Mouse (Mus musculus) heart, postnatal 36 days (tissue): ENCODE measurements around the gene Dlg4. TPM values are rescaled to one million over a fixed set of nuclear protein-coding genes. Genes with fewer than 3 reads are reported as not detected.
"Not testable (repeated sequence)": the region's sequence is repeated elsewhere in the genome, so short reads cannot be mapped to it uniquely, and the experiment has no call there.

Experiments used
- DNase-seq, 2 experiments: peaks; one replicate each; pipeline ENCODE4 v3.0.0; 2021 to 2022
- intact Hi-C: fragments of 180-260 bp; cut with DNase I; formaldehyde crosslinking; loops from one replicate; pipeline ENCODE4 v1.15.1; 2025
- total RNA-seq, 2 experiments: library from RNA; stranded (reverse); gene quantifications; 2 replicates each; pipeline ENCODE4 v1.2.3; 2021

The Dlg4 gene
- total RNA-seq, 2 experiments from 2014 or later = 6.3 to 7.4 TPM

DNA sequence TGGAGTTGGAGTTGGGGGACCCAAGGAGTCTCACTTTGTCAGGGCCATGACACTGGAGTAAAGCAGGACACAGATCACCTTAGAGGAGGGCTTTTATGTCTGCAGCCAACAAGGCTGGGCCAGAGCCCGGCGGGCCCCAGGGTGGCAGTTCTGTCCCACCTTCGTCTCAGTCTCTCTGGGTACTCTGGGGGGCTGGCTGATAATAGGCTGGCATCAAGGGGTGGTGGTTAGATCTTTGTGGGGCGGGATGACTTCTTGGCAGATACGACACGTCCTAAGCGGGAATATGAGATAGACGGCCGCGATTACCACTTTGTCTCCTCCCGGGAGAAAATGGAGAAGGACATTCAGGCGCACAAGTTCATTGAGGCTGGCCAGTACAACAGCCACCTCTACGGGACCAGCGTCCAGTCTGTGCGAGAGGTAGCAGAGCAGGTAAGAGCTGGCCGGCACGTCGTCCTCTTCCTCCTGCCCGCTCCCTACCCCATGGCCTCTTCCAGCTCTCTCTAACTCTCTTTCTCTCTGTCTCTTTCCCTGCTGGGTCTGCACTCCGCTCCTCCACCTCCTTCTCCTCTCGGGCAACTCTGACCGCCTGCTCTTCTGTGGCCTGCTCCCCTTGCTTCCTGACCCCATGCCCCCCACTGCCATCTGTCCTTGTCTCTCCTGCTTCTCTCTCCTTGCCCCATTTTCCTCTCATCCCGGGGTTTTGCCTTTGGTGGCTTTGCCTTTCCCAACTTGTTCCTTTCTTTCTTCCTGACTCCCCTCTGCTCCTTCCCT, 25.8 kb downstream of the Dlg4 start:
- intact Hi-C loops = no loop called here
- DNase-seq = no peak

DNA sequence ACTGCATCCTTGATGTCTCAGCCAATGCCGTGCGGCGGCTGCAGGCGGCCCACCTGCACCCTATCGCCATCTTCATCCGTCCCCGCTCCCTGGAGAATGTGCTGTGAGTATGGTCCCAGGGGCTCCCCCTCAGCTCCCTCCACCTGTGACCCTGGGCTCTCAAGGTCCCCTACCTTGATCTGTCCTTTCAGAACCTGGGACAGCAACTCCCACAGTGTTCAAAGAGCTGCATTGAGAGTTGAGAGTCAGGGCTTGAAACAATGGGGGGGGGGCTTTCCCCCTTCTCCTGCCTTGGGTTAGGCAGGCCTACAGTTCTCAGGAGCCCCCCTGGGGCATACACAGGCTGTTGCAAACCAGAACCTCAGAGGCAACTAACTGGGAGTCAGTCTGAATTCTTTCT, 26.9 kb downstream of the Dlg4 start:
- no peak for DNase-seq
- intact Hi-C loops = no loop called here

DNA sequence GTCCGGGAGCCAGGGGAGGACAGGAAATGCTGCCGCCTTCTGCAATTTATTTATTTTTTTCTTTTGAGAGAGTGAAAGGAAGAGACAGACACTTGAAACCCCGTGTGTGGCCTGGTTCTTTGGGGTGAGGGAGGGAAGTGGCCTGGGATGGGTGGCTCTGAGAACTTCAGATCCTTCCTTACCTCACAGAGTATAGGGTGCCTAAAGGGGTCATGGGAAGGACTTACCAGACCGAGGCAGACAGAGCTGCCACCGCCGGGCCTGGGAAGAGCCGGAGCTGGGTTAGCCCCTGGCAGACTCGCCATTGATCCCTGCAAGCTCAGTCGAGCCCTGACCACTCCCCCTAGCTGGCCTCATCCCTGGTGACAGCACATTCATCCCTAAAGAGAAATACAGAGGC, 28.7 kb downstream of the Dlg4 start:
- intact Hi-C loops = no loop called here
- DNase-seq = no peak

DNA sequence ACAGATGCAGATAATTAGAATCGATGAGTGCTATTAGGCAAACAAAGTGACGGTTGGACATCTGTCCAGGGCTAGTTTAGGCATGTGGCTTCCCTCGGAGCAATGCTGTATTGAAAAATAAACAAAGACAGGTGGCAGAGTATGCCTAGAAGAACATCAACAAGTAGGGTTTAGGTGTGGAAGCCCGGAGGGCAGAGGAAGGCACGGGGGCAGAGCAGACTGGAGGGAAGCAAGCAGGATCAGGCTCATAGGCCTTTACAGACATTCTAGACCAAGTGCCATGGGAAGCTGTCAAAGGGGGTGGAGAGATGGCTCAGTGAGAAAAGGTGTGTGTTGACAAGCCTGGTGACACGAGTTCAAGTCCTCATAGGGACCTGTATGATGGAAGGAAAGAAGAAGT, 32.6 kb downstream of the Dlg4 start:
- DNase-seq = no peak
- intact Hi-C loops = no loop called here

DNA sequence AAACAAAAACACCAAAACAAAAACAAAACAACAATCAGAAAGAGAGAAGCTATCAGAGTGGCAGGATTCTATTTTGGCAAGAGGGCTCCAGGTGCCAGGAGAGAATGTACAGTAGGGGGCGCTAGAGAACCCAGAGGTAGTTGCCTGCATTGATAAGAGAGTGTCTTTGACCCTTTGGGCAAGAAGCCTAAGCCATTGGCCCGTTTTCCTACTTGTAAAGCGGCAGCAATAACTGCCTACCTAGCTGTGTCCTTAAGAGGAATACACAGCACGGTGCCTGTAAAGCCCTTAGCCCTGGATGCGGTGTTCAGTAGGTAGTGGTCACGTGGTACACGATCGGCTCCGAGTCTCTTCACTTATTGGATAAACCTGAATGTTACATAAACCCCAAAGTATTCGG, 33.1 kb downstream of the Dlg4 start:
- intact Hi-C loops = no loop called here
- no peak for DNase-seq

DNA sequence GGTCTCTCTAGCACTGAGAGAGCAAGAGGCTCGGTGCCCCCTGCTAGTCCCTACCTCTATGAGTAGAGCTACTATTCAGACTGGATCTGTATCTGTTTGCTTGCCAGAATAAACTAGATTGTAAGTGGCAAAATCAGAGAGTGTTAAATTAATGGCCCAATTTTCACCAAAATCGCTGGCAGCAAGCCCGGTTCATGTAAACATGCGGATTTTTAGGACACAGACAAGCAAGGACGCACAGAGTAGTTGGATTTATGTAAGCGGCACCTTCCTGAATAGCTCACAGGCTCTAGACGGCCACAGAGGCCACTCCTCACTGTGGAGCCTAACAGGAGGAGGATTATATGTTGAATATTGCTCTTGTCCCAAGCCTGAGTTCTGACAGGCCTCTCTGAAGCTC, 36.4 kb downstream of the Dlg4 start:
- DNase-seq = no peak
- intact Hi-C loops = no loop called here

DNA sequence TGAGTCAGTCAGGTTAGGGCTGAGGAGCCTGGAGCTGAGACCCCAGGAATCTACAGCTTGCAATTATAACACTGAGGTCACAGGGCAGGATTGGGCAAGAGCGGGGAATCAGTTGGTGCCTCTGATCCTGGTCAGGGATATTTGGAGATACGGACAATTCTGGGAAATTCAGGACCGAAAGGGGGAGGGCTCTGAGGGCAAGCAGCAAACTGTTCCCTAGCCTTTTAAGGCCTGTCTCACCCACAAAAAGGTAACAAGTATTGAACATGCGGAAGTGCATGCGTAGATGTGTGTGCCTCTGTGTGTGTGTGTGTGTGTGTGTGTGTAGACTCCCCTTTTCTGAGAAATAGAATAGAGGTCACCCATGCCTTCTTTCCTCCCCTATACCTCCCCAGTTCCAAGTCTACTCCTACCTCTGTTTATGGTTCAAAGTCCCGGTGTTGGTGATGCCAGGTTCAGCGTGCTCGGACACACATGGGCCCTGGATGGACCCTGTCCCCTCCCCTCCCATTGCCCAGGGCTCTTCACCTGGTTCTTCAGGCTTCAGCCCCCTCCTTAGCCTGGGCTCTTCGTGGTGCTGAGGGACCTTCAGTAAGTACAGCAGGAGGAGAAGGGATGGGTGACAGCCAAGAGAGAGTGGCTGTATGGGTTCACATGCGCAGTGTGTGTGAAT, 37.3 kb downstream of the Dlg4 start, which contains the start of gene Asgr1:
Gene Asgr1 (plus strand): TSS at position 188 of the 673 bp plus-strand sequence.
- DNase-seq = no peak
- intact Hi-C loops = no loop called here

DNA sequence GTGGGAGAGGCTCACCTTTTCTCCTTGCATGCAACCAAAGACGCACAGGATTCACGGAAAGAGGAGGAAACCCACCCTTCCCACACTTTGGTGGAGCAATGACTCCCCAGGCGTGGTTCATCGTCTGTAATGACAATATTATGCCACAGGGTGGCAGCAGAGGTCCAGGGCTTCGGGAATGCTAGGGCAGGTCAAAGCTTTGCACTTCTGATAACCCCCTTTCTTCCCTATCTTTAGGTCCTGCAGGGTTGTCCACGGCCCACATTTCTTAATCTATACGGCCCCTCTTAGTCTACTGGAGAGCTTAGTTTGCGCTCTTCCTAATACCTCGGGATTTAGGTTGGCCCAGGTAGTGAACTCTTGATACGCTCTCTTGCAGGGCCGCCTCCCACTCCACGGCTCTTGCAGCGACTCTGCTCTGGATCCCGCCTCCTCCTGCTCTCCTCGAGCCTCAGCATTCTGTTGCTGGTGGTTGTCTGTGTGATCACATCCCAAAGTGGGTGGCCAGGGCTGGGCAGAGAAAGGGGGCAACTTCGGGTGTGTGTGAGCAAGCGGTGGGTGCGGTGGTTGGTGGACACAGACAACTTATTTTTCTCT, 39.0 kb downstream of the Dlg4 start:
- DNase-seq = peak; percentile 78 to 80
- intact Hi-C loops = loop anchor here (1.0 kb wide), 1 partner anchor 147 kb away; no protein-coding TSS in a partner anchor

DNA sequence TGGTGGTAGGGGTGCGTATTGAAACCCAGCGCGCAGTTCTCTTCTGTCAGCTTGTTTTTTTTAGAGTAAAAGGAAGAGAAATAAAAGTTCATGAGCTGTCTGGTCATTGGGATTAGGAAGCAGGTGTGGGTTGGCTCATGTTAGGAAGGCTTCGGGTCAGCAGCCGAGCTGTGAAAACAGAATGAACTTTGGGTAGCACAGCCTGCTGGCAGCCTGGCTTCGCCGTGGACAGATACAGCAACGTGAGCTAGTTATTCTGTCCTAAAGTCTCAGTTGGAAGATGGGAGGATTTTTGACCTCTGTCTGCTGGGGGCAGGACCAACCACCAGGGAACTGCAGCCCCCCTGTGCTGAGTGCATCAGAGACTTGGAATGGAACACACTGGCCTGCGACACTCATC, 41.1 kb downstream of the Dlg4 start:
- no peak for DNase-seq
- intact Hi-C loops = no loop called here

DNA sequence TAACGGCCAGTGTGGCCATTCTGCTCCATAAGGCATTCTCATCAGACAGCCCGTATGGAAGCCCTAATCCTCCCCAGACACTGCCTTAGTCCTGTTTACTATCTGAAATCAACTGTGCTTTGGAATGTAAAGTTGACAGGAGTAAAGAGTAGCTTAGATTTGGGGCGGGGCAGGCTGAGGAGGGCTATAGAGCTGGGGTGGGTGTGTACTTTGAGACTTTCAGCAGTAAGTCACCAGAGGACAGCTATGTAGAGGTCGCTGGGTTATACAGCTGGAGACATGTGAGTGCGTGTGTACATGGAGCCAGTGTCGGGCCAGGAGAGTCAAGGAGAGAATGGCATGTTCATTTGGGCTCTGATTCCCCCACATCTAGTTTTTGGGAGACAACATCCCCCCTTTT, 43.2 kb downstream of the Dlg4 start:
- intact Hi-C loops = no loop called here
- DNase-seq = no peak

DNA sequence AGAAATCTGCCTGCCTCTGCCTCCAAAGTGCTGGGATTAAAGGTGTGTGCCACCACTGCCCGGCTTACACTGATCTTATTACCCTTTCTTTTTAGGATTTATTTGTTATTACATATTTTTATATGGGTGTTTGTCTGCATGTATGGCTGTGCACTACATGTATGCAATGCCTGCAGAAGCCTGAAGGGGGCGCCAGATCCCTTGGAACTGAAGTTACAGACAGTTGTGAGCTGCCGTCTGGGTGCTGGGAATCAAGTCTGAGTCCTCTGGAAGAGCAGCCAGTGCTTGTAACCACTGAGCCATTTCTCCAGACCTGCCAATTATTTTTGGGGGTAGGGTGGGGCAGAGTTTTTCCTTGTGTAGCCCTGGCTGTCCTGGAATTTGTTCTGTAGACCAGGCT, 46.3 kb downstream of the Dlg4 start:
- intact Hi-C loops = no loop called here
- no peak for DNase-seq

DNA sequence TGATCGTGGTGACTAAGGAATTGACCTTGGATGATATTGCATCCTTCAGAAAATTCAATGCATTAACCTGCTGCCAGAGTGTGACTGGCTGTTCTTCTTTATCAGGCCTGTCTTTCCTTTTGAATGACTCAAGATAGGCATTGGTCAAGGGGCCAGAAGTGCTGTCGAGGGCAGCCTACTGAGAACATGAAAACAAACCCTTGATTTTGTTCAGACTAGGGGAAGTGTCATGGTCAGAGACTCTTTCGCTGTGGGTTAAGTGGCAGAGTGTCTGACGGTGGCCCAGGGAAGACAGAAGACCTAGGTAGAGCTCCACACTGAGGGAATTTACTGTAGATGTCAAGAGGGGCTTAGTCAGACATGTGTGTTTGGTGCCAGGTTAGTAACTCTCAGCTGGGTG, 50.0 kb downstream of the Dlg4 start:
- no peak for DNase-seq
- intact Hi-C loops = no loop called here

DNA sequence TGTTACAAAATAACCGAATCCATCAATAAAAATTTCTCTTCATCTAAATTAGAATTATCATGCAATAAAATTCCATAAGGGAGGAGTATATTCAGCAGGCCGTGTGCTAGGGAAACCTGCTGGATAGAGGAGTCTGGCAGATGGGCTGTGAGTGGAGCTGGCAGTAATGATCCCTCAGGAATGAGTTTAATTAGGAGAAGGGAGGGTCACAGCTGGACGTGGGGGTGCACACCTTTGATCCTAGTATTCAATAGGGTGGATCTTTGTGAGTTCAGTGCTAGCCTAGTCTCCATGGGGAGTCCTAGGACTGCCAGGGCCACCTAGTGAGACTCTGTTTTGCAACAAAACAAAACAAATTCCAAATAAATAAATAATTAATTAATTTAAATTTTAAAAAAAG, 51.5 kb downstream of the Dlg4 start:
- intact Hi-C loops = no loop called here

DNA sequence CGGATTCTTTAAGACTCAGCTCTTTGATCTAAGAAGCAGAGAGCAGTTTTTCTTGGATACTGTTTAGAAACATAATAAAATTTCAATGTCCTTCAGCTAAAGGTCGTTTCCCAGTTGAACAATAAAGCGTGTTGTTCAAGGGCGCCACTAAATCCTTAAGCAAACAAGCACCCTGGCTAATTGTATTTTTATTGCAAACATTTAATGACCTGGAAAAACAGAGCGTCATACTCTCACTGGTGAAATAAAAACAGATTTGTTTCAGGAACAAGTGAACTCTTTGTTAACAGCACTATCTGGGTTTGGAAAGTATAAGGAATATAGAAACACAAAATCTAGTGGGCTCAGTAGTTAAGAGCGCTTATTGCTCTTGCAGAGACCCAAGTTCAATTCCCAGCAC, 53.3 kb downstream of the Dlg4 start:
- DNase-seq = no peak
- intact Hi-C loops = no loop called here

More for the DNA sequence above, 51.5 kb downstream of the Dlg4 start:
- no peak for DNase-seq

DNA sequence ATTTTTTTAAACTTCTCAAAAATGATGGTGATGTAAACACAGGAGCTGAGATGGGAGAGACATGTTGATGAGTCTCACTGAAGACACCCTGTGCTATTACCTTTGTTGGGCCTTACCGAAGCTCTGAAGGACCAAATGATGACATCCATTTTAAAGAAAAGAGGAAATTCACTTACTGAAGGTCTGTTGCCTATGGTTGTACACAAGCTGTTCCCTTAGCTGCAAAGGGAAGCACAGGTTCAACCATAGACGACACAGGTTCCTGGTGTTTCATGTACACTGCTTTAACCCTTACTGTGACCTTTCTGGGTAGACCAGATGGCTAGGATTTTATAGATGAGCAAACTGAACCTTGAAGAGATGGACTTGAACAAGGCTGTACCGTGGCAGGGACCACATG, 53.9 kb downstream of the Dlg4 start:
- intact Hi-C loops, DNase-seq: not testable (repeated sequence)

DNA sequence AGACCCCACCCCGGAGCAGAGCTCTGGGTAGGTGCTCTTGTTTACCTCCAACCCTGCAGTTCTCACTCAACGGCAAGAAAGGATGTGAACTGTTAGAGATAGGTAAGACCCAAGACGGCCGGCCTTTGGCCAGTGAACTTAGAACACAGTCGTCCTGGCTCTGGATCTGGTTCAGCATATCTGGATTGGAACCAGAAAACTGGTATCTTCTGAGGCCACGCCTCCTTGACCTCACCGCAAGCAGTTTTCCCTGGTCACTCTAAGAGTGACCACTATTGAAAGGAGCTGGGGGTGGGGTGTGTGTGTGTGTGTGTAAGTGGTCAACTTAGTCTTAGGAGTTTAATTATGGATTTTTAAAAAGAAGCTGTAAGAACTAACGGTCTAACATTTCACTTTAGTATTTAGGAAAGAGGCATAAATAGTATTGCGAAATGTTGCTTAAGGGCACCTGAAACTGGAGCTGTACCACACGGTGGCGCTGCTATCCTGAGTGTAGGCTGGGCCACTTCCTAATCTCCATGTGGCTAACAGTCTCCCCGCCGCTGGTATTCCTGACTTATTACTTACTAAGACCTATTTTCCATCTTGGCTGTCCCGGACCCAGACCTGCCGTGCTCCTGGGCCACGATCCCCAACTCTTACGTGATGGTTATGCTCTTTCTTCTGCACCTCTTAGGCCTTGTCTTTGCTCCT, 57.8 kb downstream of the Dlg4 start:
- peak; percentile 78 to 85 for DNase-seq
- intact Hi-C loops = loop anchor here (1.0 kb wide), 2 partner anchors 127 to 139 kb away; no protein-coding TSS in a partner anchor

DNA sequence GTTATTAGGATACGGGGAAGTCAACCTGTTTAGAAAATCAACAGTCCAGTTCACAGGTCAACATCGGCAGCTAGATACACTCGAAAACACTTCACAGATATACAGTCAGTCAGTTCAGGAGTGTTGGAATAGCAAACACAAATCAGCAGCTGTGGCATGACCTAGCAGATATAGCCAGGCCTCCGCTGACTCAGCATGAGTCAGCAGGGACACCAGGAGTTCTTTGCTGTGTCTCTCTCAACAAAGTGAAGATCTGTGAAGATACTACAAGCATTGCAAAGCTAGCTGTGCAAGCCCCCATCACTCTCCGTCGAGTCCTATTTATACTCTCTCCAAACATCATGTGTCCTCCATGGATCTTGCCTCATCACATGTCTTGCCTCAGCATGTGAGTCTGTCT, 58.8 kb downstream of the Dlg4 start:
- DNase-seq = no peak
- intact Hi-C loops = loop anchor here (1.0 kb wide), 2 partner anchors 126 to 138 kb away; no protein-coding TSS in a partner anchor

DNA sequence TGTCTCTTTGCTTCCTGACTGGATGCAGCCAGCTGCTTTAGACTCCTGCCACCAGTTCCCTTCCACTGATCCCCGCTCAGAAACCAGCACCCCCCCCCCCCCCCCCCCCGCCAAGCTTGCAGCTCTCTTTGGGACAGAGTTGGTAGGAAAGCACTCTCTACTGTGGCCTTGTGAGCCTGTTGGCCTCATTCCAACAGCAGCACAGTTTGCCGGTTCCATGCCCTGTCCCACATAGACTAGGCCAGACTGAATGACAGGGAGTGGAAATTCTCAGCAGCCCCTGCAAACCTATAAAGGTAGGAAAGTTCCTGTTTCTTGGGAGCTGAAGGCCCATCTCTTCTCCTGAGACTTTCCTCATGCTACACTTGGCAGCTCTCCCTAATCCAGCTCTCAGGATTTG, 60.7 kb downstream of the Dlg4 start:
- no peak for DNase-seq
- intact Hi-C loops = no loop called here

DNA sequence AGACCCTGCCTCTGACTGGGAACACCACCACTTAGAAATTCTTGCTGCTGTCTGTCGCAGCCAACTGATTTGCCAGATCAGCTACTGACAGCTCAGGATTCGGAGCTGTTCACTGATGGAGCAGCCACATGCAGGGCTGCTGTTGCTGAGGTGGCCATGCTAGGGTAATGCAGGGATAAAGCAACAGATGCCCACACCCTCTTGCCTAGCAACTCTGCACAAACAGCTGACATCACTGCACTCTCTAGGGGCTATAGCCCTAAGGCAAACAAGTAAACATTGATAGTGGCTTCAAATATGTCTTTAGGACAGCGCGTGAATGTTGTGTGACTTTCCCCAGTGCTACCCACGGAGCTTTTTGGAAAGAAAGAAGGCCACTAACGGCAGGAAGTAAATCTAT, 62.4 kb downstream of the Dlg4 start:
- intact Hi-C loops = no loop called here
- DNase-seq = no peak

DNA sequence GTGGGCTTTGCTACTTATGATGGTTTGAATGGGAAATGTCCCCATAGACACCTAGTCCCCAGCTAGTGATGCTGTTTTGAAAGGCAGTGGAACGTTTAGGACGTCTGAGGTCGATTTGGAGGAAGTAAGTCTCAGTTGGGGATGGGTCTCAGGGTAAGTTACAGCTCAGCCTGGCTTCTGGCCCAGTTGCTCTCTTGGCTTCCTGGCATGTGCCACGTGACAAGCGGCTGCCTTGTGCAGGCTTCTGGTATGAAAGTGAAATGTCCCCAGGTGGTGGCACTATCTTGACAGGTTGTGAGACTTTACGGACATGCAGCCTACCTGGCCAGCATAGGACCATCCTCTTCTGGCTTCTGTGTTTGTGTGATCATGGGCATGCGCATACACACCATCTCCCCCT, 63.2 kb downstream of the Dlg4 start:
- intact Hi-C loops = no loop called here
- DNase-seq = no peak
